Mouse (Mus musculus): ENCODE data around the gene Olfr186. TPM values are rescaled to one million over a fixed set of nuclear protein-coding genes. Genes with fewer than 3 reads are reported as not detected.
"Not testable (repeated sequence)": the region's sequence is repeated elsewhere in the genome, so short reads cannot be mapped to it uniquely, and the experiment has no call there.

Gene Olfr186
- total RNA-seq (2021), result not detected
- long read RNA-seq, experiment 1, result 0 reads
- long read RNA-seq, experiment 2, result 0 reads

DNA sequence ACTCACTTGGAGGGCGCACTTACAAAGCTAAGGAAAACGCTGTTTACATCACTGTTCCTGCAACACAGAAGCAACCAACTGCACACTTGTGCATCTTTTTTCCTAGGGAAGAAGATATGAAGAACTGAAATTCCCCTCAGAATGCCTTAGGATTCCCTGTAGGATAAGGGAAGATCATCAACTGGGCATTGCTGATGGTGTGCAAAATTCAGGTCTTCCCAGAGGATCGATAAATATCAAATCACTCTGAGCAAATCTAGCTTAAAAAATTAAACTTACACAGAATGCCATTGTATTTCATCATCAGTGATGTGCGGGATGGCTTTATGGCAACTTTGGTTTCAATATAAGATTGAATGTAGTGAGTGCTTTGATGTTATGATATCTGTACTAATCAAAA, at the start of gene Olfr186:
TSS of gene Olfr186 (minus strand) at position 101 of the 400 bp plus-strand sequence.
- DNase-seq, result no peak

DNA sequence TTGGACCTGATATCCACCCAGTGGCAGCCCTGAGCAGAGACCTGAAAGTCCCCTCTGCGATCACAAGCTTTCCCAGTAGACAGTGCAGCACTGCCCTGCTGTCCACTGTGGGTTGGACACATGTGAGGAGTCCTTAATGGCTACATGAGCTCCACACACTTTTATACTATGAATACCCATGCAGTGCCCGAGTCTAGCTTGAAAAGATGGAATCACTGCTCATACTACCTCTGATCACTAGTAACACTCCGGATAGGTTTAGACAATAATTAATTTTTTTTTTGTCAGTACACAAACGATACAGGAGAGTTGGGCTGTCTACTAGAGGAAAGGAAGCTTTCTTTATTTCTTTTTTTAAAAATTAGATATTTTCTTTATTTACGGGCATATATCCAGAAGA, 47.8 kb upstream of the Olfr186 start, which contains the start of gene Olfr190:
TSS of gene Olfr190 (minus strand) at position 101 of the 400 bp plus-strand sequence.
- DNase-seq, result no peak

DNA sequence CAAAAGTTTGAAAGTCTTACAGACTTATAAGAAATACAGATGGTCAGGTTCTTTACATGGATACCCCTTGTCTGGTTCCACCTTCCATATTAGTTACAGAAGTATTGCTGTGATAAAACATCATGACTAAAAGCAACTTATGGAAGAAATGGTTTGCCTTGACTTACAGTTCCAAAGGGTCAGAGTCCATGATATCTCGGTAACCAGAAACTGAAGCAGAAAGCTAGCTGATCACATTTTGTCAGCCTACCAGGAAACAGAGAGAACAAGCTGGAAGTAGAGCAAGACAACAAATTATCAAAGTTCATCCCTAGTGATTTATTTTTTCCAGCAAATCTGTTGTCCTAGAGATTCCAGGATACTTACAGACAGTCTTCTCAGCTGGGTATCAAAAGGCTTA, 43.4 kb upstream of the Olfr186 start:
- DNase-seq, result no peak

DNA sequence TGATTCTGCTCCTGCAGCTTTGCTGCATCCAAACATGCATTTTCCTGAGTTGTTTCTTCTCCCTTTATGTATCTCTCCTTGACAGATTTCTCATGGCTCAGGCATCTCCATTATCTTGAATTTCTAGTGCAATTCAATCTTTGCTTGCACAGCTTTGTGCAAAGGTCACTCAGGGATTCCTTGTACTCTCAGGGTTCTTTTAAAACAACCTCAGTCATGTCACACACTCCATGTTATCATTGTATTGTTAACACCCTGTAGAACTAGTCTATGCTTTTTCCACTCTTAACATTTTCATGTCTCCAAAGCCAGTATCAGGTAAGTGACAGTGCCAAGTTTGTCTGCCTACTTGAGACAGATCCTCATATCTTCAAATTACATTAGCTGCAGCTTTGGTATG, 41.7 kb upstream of the Olfr186 start:
- DNase-seq, result no peak

DNA sequence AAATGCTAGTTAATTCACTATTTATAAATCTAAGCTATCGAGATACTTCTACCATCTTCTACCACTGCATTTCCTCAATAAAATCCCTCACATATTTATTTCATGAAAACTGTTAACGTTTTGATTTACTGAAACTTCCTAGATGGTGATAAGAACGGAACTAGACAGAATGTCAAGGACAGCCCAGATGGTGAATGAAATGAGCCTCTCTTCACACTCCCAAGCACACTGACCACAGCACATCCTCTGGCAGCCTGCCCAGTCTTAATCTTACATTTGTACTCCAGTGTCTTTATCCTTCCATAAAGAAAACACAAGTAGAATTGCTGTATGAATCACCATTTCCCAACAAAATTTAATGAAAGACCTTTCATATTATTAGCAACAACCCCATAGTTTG, 32.3 kb upstream of the Olfr186 start:
- DNase-seq, result not testable (repeated sequence)

DNA sequence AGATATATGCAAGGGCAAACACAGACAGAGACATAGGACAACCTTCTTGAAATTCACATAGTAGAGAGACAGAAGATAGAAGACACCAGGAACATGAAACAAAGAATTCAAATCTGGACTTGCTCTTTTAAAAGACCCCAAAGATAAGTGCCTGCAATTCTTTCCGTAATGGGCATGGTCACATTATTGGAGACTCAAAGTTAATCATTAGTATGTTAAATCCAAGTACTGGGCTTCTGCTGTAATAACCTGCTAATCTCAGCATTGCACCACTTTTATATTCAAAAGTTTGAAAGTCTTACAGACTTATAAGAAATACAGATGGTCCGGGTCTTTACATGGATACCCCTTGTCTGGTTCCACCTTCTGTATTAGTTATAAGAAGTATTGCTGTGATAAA, 19.2 kb upstream of the Olfr186 start:
- not testable (repeated sequence) for DNase-seq

DNA sequence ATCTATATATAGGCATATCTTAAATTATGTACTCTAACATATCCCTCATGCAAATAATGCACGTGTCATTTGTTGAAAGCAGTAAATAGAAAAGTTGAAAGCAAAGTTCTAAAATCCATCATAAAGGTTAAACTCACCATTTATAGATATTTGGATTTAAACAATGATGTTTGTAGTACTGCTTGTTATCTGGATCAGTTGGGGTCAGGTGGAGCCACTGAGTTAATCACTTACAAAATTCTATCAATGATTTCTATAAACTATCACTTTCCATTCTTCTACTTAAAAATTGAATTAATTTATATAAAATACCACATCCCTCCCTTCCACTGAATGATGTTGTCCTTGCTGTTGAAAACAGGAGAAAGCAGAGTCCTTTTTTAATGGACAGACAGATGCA, 18.8 kb upstream of the Olfr186 start:
- no peak for DNase-seq

DNA sequence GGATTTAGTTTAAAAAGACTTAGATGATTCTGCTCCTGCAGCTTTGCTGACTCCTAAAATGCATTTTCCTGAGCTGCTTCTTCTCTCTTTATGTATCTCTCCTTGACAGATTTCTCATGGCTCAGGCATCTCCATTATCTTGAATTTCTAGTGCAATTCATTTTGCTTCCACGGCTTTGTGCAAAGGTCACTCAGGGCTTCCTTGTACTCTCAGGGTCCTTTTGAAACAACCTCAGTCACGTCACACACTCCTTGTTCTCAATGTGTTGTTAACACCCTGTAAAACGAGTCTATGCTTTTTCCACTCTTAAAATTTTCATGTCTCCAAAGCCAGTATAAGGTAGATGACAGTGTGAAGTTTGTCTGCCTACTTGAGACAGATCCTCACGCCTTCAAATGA, 17.5 kb upstream of the Olfr186 start:
- DNase-seq, result no peak

DNA sequence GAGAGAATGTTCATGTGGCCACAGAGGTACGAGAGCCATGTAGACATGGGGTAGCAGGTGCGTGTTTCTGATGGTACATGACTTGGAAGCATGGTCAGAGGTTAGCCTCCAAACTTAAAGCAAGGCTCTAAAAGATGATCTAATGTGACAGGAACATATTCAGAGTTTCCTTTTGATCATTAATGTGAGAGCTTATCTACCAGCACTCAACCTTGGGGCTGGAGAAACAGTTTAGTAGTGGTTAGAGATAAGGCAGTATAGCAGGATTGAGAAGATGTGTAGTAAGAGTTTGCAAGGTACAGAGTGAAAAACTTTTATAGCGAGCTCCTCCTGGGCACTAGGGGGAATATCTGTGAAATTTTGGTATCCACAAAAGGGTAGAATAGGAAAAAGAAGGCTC, 15.7 kb upstream of the Olfr186 start:
- DNase-seq, result no peak

DNA sequence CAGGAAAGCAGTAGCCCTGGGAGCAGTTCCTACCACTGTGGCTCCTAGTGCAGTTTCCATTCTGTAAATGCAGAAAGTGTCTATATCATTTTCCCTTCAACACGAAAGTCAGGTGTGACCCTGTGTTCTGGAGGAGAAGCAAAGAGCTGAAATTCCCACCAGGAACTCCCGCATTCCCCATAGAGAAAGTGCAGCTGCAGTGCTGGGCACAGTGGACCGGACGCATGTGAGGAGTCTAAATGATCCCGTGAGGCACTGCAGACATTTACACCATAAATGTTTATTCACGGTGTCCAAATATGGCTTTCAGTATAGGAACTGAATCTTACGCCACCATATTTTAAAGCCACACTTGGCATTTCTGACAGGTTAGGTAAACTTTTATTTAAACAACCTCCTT, 9.6 kb upstream of the Olfr186 start, which contains the start of gene Olfr187:
TSS of gene Olfr187 (minus strand) at position 58 of the 400 bp plus-strand sequence.
- no peak for DNase-seq

DNA sequence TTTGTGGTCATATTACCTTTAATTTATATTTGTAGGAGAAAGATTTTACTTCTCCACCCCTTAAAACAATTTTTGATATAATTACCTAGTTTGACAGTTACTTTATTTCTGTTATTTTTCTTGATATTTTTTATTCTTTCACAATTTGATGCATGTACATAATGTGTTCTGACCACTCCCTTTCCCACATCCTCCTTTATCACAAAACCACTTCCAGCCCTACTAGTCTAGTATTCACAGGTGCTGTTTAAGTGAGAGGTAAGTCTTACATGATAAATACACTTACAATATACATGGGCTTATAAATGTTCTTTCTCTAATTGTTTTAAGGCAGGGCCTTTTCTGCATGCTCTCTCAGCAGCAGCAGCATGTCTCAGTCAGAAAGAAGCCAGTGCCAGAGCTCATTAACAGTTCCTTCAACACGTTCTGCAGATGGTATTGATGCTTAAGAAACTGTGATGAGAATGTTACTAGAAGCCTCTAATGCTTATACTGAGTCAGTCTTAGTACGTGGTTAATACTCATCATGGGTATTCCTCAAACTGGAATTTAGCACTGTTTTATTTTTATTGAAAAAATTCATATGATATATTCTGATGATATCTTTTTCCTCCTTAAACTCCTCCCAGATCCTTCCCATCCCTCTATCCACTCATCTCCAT, 16.6 kb downstream of the Olfr186 start:
- DNase-seq, result no peak

DNA sequence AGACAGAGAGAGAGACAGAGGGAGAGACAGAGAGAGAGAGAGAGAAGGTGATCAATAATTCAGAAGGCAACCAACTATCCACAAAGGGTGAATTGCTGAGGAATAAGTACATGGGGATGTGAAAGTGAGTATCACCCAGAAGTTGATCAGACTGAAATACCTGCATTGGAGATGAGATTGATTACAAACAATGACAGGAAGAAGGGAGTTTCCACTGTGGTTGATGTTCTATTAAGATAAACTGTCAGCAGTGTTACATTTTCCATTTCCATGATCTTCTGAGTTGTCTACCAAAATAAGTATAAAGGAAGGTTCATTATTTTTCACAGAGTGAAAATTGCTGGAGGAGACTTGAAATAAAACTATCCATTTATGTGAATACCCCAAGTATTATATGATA, 22.9 kb downstream of the Olfr186 start:
- DNase-seq, result no peak

DNA sequence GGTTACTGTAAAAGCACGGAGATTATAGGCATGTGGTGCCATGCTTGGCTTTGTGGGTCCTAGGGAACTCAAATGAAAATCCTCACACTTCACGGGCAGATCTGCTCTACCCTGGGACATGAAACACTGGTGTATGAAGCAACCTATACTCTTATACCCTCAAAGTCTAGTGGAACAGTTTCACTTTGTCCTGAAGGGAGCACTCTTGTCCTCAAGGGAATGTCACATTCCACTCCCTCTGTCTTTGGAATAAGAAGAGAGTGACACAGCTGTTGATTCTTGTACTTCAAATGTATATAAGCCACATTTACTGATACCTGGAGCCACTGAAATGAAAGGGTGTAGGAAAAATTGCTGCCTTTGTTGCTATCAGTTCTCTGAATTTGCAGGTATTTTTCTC, 35.0 kb downstream of the Olfr186 start, which contains the start of gene Olfr183:
TSS of gene Olfr183 (plus strand) at position 301 of the 400 bp plus-strand sequence.
- DNase-seq, result no peak

Other genes starting within 250 kb of the Olfr186 start
- not detected for gene Olfr173, start 230.0 kb downstream of the Olfr186 start, total RNA-seq (2021)
- gene Olfr175-ps1, start 203.5 kb downstream of the Olfr186 start, total RNA-seq (2021), result not detected
- gene Olfr177, start 155.5 kb downstream of the Olfr186 start, total RNA-seq (2021), result not detected
- not detected for gene Olfr178, start 138.2 kb downstream of the Olfr186 start, total RNA-seq (2021)
- not detected for gene Olfr181, start 101.5 kb downstream of the Olfr186 start, total RNA-seq (2021)
- not detected for gene Olfr180, start 100.9 kb downstream of the Olfr186 start, total RNA-seq (2021)
- gene Olfr183, start 34.9 kb downstream of the Olfr186 start, total RNA-seq (2021), result not detected
- gene Olfr187, start 9.5 kb upstream of the Olfr186 start, total RNA-seq (2021), result not detected
- gene Olfr190, start 47.7 kb upstream of the Olfr186 start, total RNA-seq (2021), result not detected
- not detected for gene Olfr191, start 59.5 kb upstream of the Olfr186 start, total RNA-seq (2021)
- not detected for gene Olfr193, start 81.6 kb upstream of the Olfr186 start, total RNA-seq (2021)
- gene Olfr194, start 90.8 kb upstream of the Olfr186 start, total RNA-seq (2021), result not detected
- not detected for gene Olfr195, start 116.8 kb upstream of the Olfr186 start, total RNA-seq (2021)
- not detected for gene Olfr196, start 140.2 kb upstream of the Olfr186 start, total RNA-seq (2021)
- gene Olfr198, start 173.2 kb upstream of the Olfr186 start, total RNA-seq (2021), result not detected
- not detected for gene Olfr199, start 189.5 kb upstream of the Olfr186 start, total RNA-seq (2021)
- gene Olfr201, start 242.3 kb upstream of the Olfr186 start, total RNA-seq (2021), result not detected